Mouse (Mus musculus): ENCODE measurements around the gene Radil. TPM values are rescaled to one million over a fixed set of nuclear protein-coding genes. Genes with fewer than 3 reads are reported as not detected.

The Radil gene
- total RNA-seq (2022), result 10 to 100 TPM; 15.1 to 24.0 (median 17.9) TPM

DNA sequence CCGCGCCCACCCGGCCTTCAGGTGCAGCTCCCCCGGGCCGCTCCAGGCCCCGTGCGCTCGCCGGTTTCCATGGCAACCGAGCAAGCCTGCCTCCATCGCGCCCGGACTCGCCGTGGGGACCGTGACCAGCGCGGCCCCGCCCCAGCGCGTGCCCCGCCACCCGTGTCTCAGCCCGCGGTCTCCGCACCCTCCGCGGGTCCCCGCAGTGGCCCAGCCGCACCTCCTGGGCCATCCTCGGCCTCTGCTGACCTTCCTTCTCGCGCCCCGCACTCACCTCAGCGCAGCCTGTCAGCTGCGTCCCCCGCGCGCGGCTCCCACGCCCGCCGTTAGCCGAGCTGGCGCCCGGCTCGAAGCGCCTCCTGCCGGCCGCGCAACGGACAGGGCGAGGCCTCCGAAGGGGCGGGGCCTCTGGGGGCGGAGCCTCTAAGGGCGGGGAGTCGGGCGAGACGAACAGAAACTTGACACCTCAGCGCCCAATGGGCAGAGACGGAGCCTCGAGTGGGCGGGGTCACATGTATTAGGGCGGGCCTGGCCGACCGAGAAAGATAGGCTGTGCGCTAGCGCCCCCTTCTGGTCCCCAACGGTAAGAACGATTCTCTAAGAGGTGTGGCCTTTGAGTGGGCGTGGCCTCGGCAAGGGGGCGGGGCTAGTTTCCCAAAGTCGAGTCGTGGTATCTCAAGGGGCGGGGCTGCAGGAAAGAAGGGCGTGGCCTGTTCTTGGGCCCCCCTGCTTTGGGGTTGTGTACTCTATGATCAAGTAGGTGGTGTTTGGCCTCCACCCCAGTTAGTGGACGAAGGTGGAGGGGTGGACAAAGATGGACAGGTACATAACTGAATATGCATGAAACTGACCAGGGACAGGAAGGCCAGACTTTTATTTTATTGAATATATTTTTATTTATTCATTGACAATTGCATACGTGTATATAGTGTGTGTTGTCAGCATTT, at the start of gene Radil:
TSS of gene Radil (minus strand) at position 393 of the 947 bp plus-strand sequence.
- peak; percentile 94 to 98 for DNase-seq (ENCODE audit: low spot score in 2 of 2)

DNA sequence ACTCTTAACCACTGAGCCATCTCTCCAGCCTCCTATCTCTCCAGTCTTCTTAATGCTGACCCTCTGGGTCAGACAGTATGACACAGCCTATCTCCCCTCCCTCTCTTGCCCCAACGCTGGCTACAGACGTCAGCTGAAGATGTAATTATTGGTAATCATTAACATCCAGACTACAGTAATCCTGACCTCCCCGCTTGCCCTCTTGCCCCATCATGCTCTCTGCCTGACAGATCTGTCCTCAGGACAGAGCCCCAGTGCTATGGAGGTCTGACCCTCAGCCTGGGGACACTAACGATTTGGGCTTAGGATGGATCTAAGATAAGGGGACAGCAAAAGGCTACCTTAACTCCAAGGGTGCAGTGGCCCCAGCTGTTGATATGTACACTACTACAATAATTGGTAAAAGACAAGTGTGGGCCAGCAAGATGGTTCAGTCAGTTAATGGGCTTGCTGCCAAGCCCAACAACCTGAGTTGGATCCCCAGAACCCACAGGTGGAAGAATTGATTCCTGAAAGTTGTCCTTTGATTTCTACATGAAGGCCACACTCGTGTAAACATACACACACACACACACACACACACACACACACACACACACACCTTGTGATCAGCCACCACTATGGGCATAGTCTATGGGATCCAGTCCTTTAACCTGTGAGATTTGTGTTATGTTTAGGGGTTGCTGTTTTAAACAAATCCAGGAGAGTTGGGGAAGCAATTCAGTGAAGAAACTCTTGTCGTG, 46.9 kb upstream of the Radil start:
- no peak for DNase-seq (ENCODE audit: low spot score in 2 of 2)

DNA sequence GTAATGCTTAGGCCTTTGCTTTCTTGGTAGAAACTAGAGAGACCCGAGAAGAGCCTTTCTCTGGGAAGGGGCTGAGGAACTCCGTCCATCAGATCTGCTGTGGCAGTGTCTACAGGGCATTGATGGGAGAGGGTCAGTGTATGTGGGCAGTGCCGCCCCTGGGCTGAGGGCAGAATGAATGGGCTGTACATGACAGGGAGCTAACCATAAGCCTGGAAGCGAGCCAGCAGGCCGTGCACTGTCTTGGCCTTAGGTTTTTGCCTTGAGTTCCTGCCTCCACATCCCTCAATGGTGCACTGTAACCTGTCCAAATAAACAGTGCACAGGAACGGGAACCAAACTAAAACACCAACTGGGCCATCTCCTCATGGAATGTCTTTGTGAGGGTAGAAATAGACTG, 45.8 kb upstream of the Radil start:
- no peak for DNase-seq (ENCODE audit: low spot score in 2 of 2)

DNA sequence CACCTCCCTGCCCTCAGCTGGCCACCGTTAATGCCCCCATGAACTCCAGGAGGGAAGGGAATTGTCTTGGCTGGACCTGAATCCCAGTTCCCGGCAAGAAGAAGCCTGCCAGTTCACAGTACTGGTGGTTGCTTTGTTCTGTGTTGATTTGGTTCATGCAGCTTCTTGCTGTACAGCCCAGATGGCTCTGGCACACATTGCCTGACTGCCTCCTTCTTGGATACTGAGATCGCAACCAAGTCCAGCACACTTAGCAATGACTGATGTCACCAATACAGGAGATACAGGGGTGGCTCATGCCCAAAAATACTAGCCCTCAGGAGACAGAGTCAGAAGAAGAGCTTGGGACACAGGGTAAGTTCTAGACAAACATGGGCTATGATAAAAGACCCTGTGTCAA, 44.8 kb upstream of the Radil start:
- DNase-seq (ENCODE audit: low spot score in 2 of 2), result peak in 1 of 2 experiments; percentile 49

DNA sequence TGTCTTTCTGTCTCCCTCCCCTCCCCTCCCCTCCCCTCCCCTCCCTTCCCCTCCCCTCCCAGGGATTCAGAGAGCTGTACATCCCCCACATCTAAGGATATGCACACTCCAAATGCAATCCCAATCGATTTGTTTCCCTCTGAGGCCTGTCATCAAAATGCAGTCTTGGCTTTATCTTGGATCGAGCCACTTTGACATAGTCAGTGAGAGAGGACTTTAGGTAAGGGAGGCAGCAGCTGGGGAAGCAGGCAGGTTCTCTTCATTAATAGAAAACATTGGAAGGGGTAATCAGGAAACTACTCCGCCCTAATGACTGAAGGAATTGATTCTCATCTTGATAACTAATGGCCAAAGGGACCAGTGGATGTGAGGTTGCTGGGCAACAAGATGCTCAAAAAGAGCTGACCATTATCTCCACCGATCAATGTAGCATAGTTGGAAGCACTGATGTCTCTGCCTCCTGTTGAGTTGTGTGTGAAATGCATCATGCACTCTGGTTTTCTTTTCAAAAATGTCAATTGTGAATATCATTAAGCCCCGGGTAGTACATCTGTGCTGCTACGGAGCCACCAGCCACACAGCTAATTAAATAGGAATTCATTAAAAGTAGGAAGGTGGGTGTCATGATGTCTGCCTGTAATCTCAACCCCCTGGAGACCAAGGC, 40.2 kb upstream of the Radil start:
- DNase-seq (ENCODE audit: low spot score in 2 of 2), result no peak

DNA sequence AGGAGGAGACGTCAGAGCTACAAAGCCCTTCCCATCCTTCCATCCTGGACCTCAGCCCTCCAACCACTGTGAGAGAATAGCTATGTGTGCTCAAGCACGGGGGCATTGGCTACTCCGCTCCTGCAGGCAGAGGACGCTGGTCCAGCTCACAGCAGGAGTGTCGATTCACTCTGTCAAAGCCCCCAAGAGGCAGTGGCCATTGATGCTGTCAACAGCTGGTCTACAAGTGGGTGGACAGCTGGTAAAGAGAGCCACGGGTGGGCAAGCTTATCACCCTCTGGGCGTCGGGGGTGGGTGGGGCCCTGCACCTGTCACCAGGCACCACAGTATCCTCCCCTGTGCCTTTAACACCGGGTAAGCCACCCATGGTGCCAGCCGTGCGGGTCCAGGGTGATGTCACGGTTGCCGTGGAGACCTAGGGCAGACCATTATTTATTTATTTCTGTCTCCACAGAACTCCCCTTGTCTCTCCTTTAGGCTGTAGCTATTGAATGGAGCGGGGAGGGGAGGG, 32.8 kb upstream of the Radil start:
- peak; percentile 30 to 72 for DNase-seq (ENCODE audit: low spot score in 2 of 2)

DNA sequence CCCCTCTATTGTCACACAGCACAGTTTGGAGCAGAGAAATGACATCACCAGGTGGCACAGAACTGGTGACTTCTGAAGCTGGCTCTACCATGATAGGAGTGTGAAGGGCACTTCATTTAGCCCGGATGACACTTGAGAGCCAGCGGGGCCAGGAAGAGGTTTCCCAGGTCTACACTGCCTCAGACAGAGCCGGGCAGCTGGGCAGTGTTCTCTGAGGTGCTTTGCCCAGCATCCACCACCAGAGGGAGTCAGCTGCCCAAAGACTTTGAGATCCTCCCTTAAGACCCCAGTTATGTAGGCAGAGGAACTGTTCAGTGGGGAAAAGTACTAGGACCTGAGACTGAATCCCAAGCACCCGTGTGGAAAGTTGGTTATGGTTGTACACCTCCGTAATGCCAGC, 30.6 kb upstream of the Radil start:
- DNase-seq (ENCODE audit: low spot score in 2 of 2), result peak in 1 of 2 experiments; percentile 59

DNA sequence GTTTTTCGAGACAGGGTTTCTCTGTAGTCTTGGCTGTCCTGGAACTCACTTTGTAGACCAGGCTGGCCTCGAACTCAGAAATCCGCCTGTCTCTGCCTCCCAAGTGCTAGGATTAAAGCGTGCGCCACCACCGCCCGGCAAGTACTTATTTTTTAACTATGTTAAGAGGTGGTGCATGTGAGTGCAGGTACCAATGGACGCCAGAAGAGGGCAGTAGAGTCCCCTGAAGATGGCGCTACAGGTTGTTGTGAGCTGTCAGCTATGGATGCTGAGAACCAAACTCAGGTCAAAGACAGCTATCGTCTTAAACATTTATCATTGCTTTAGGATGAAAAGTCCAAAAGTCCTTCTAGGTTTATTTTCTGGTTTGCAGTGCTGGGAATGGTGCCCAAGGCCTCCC, 27.3 kb upstream of the Radil start:
- DNase-seq (ENCODE audit: low spot score in 2 of 2), result no peak

DNA sequence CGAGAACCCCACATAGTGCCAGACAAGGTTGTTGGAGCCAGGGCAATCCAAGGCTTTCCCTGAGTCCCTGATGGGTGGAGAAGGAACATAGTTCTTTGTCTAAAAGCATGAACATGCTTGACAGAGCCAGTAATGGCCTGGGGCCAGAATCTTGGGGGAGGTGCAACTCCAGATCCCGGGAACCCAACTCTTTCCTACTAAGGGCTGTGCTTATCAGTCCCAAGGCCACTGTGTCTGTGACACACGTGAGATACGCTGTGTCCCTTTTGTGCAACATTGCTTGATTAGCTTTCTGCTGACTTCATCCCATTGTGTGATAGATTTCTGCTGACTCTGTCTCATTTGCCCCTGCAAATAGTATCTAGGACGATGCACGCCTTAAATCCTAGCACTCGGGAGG, 25.9 kb upstream of the Radil start:
- DNase-seq (ENCODE audit: low spot score in 2 of 2), result no peak

DNA sequence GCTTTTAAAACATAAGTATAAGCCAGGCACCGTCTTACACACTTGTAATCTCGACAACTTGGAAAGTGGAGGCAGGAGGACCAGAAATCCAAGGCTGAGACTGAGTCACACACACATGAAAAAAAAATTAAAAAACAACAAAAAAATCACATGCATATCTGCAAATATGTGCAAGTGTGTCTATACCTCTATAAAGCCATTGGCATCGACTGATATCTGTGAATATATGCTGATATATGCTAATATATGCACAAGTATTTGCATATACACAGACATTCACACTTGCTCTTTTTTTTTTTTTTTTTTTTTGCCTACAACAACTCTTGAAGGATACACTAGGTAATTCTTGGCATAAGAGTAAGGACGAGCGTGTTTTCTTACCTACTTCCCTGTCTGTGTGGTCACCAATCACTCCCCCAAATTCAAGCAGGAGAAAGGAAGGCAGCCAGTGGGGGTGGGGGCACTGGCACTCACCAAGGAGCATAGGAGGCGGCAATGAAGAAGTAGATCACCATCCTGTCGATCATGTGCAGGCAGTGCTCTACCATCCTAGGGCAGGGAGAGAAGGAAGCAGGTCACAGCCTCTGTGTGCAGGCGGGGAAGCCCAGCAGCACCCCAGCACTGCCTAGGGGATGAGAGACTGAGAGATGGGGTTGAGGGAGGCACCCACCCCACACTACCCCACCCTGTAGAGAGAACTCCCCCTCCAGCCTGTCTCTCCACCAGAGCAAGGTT, 23.6 kb upstream of the Radil start:
- DNase-seq (ENCODE audit: low spot score in 2 of 2), result no peak

DNA sequence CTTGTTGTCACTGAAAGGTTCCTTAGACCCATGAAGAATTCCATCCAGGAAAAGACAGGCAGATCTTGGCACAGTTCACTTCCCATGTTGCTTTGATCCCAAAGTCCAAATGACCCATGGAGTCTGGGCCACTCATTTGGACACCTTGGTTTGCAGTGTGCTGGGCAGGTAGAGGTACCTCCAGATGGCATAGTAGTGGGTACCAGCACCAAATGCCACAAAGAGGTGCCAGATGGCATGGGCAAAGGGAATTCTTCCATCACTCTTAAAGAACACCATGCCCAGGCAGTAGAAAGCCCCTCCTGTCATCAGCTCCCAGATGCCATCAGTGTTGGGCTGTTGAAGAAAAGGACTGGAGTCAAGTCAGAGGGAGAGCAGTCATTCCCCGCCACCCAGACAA, 13.7 kb upstream of the Radil start:
- no peak for DNase-seq (ENCODE audit: low spot score in 2 of 2)

DNA sequence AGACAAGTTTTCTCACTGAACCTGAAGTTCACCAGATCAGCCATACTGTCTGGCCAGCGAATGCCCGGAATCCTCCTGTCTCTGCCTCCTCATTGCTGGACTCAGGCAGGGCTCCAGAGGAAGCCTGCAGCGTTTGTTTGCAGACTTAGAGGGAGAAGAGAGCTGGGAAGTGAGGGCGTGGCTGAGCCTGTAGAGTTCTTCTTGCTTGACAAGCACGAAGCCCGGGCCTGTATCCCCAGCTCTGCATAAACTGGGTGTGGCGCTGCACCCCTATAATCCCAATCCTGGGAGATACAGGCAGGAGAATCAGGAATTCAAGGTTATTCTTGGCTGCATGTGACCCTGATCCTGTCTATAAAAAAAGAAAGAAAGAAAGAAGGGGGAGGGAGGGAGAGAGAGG, 9.4 kb upstream of the Radil start:
- no peak for DNase-seq (ENCODE audit: low spot score in 2 of 2)

DNA sequence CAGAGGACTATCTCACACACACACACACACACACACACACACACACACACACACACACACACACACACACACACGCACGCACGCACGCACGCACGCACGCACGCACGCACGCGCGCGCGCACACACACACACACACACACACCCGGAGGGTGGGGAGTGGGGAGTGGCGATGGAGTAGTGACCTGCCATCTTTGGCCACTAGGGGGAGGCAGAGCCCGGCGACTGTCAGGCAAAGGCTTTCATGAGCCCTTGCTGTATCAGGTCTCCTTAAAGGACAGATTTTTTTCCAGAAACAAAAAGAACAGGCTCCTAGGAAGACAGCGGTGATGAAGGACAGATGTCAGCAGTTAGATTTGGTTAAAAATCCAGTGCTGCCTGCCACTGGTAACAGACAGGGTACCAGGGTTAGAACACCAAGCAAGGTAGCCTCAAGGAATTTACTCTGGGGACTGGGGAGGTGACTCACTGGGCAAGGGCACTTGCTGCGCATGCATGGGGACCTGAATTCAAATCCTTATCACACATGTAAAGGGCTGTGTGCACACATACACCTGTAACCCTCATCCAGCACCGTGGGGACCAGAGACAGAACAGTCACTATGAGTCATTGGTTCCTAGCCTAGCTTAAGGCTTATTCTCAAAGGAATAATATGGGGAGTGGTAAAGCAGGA, 6.6 kb upstream of the Radil start:
- peak; percentile 79 to 84 for DNase-seq (ENCODE audit: low spot score in 2 of 2)

DNA sequence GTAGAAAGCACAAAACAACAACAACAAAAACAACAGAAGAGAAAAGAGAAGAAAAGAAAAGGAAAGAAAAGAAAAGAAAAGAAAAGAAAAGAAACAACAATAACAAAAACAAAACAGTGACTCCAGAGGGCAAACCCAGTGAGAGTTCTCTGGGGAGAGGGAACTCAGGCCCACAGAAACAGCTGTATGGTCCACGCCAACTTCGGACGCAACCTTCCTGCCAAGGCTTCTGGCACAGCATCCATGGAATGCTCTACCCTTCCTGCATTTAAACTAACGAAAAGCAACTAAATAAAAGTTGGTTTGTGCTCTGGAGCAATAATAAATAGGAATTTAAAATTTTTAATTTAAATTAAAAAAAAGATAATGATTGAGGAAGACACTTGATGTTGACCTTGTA, 5.8 kb upstream of the Radil start:
- DNase-seq (ENCODE audit: low spot score in 2 of 2), result no peak

DNA sequence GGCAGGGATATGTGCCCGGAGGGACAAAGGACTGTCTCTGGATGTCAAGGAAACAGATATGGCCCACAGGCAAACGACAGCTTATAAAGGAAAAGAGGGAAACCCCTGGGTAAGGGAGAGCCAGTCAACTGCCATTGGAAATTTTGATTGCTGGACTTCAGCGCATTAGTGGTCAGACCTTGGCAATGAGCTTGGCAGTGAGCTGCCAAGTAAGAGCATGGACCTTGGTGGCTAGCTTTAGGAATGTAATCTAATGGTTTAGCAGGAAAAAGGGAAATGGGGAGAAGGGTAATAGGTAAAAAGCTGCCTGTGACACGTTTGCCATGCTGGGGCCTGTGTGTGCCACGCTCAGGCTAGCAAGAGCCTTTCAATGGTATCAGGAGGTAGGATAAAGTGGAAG, 5.0 kb upstream of the Radil start:
- DNase-seq (ENCODE audit: low spot score in 2 of 2), result no peak

DNA sequence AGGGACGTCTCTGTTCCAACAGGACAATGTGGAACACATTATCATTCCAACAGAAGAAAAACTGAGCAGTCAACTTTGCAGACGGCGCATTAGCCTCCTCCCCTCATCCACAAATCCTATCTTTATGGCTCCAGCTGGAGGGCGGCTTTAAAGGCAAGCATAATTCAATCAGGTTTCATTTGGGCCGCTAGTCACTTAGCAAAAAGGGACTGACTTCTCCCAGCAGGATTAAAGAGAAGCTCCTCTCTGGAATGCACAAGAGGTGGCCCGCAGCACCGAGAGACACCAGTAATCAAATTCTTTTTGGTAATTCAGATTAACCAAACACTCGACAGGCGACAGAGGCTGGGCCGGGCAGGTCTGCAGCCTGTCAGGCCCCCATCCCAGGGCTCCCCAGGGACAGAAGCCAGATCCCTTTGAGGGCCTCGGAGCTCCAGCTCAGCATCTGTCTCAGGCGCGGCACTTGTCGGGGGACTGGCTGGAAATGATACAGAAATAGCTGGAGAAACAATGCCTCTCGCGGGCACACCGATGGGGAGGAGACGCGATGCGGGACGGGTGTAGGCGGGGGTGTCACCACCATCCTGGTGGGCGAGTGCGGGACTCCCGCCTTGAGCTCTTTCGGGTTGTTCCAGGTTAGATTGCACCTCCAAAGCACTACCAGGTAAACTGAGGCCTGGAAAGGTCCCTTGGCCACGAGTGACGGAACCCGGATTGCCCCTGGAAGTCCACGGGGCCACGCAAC, 765 bp downstream of the Radil start:
- peak in 1 of 2 experiments; percentile 49 for DNase-seq (ENCODE audit: low spot score in 2 of 2)

DNA sequence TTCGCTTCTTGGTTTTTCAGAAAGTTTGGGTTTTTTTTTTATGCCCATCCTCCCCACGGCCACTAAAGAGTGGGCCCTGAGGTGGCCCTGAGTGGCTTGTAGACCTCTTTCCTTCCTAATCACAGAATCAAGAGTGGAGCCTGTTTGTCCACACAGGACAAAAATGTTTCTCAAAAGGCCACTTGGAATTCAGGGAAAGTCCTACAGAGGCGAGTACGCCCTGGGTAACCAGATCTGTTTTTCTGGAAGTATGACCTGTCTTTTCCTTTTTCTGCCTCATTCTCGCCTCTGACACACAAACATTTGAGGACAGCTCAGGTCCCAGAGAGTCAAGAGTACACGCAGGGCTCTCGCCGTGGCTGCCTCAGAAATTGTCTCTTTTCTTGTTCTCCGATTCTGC, 1.5 kb downstream of the Radil start:
- DNase-seq (ENCODE audit: low spot score in 2 of 2), result no peak

DNA sequence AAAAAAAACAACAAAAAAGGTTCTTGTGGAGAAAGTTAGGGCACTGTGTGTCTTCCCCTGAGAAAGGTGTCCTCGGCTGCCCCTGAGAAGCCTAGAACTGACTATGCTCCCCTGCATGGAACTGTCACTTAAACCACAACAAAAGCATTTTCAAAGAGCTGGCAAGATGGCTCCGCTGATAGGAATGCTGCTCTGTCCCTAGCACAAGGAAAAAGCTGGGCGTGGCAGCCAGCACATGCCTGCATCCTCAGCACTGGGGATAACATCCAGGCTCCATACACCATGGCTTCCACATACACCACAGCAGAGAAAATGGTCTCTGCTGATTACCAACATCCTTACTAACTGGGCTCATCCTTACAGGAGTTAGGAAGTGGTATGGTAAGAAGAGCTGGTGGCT, 3.8 kb downstream of the Radil start:
- DNase-seq (ENCODE audit: low spot score in 2 of 2), result no peak

DNA sequence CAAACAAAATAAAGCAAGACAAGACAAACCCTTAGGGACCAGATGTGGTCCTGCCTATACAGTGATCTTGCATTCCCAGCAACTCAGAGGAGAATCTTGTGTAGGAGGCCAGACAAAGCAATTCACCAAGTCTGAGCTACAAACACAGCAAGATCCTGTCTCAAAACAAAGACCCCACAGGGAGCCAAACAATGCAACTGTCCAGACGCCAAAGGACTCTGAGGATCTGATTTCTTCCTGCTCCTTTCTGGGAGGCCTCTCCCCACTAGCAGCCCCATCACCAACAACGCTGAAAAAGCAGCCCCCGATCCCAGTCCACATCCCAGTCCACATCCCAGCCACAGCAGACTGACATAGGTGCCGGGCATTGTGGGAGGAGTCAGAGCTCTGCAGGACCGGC, 4.6 kb downstream of the Radil start:
- no peak for DNase-seq (ENCODE audit: low spot score in 2 of 2)
